Mouse (Mus musculus) yolk sac, embryonic 10.5 days (tissue): ENCODE results near the gene B4galnt3.
"Not testable (repeated sequence)": the region's sequence is repeated elsewhere in the genome, so short reads cannot be mapped to it uniquely, and the experiment has no call there.

Experiments used
- DNase-seq: peaks from one replicate; pipeline ENCODE4 v3.0.0-alpha.2; 2017; ENCODE audit warnings: low spot score

Gene B4galnt3

GRCm38 (mm10) chr6:120294056-120294784, at the start of gene B4galnt3, which contains the start of gene D330020A13Rik:
Gene B4galnt3 (minus strand): TSS chr6:120294559.
Gene D330020A13Rik (plus strand): TSS chr6:120294364.
- DNase-seq, result peak; percentile 71

GRCm38 (mm10) chr6:120343992-120344391, 49.6 kb upstream of the B4galnt3 start:
- no peak for DNase-seq

- DNase-seq, result no peak
These were observed 38.0 kb upstream of the B4galnt3 start for GRCm38 (mm10) chr6:120332351-120332750.

GRCm38 (mm10) chr6:120324295-120324927, 30.1 kb upstream of the B4galnt3 start:
- DNase-seq, result no peak

- no peak for DNase-seq
These were observed 26.0 kb upstream of the B4galnt3 start for GRCm38 (mm10) chr6:120320369-120320768.

- no peak for DNase-seq
These were observed 24.8 kb upstream of the B4galnt3 start for GRCm38 (mm10) chr6:120319129-120319528.

GRCm38 (mm10) chr6:120318303-120318940, 24.1 kb upstream of the B4galnt3 start:
- DNase-seq, result peak; percentile 76

GRCm38 (mm10) chr6:120312443-120312842, 18.1 kb upstream of the B4galnt3 start:
- no peak for DNase-seq

- DNase-seq, result peak; percentile 68
These were observed 15.4 kb upstream of the B4galnt3 start for GRCm38 (mm10) chr6:120309787-120310186.

GRCm38 (mm10) chr6:120309338-120309737, 15.0 kb upstream of the B4galnt3 start:
- no peak for DNase-seq

- DNase-seq, result no peak
These were observed 12.7 kb upstream of the B4galnt3 start for GRCm38 (mm10) chr6:120306859-120307594.

GRCm38 (mm10) chr6:120302755-120303316, 8.5 kb upstream of the B4galnt3 start:
- no peak for DNase-seq

GRCm38 (mm10) chr6:120301137-120301536, 6.8 kb upstream of the B4galnt3 start:
- DNase-seq, result peak; percentile 52

- not testable (repeated sequence) for DNase-seq
These were observed 2.2 kb upstream of the B4galnt3 start for GRCm38 (mm10) chr6:120296589-120296988.

- DNase-seq, result peak; percentile 87
These were observed 400 bp upstream of the B4galnt3 start for GRCm38 (mm10) chr6:120294785-120295133.

GRCm38 (mm10) chr6:120291396-120292009, 2.9 kb downstream of the B4galnt3 start:
- DNase-seq, result no peak

GRCm38 (mm10) chr6:120289430-120289829, 4.9 kb downstream of the B4galnt3 start:
- no peak for DNase-seq

GRCm38 (mm10) chr6:120288541-120288940, 5.8 kb downstream of the B4galnt3 start:
- no peak for DNase-seq

GRCm38 (mm10) chr6:120287279-120287678, 7.1 kb downstream of the B4galnt3 start:
- no peak for DNase-seq

- no peak for DNase-seq
These were observed 17.4 kb downstream of the B4galnt3 start for GRCm38 (mm10) chr6:120276874-120277449.

GRCm38 (mm10) chr6:120275301-120275700, 19.1 kb downstream of the B4galnt3 start:
- DNase-seq, result no peak
